Mouse (Mus musculus) c-Kit-positive CD71-positive TER-119-positive erythroid progenitor cells, embryonic 14.5 days (primary cell): Measurements from ENCODE around the gene Phc2.
A peak's percentile ranks its signal among the peaks of the same experiment; 100 is the strongest.
"Not testable (repeated sequence)": the region's sequence is repeated elsewhere in the genome, so short reads cannot be mapped to it uniquely, and the experiment has no call there.

Source experiments
- DNase-seq: peaks from one replicate; pipeline ENCODE4 v3.0.0-alpha.2; 2013; ENCODE audit warnings: low spot score

The Phc2 gene

GRCm38 (mm10) chr4:128654505-128655381 lies at the start of gene Phc2:
Gene Phc2, plus strand, starts transcription at chr4:128654702.
- peak; percentile 79 for DNase-seq

GRCm38 (mm10) chr4:128606586-128606985 lies 47.9 kb upstream of the Phc2 start:
- no peak for DNase-seq

GRCm38 (mm10) chr4:128607661-128608060 lies 46.8 kb upstream of the Phc2 start:
- no peak for DNase-seq

GRCm38 (mm10) chr4:128609276-128609924 lies 45.1 kb upstream of the Phc2 start:
- DNase-seq: no peak

- DNase-seq: peak; percentile 97
These were observed 44.5 kb upstream of the Phc2 start, which contains the start of gene Zscan20 for GRCm38 (mm10) chr4:128609925-128610402. Gene Zscan20, minus strand, starts transcription at chr4:128610098.

GRCm38 (mm10) chr4:128610706-128611105 lies 43.8 kb upstream of the Phc2 start:
- DNase-seq: no peak

GRCm38 (mm10) chr4:128611726-128612125 lies 42.8 kb upstream of the Phc2 start:
- not testable (repeated sequence) for DNase-seq

GRCm38 (mm10) chr4:128613326-128613725 lies 41.2 kb upstream of the Phc2 start:
- peak; percentile 66 for DNase-seq

GRCm38 (mm10) chr4:128615761-128616160 lies 38.7 kb upstream of the Phc2 start:
- no peak for DNase-seq

- no peak for DNase-seq
These were observed 37.0 kb upstream of the Phc2 start for GRCm38 (mm10) chr4:128617363-128618120.

- no peak for DNase-seq
These were observed 36.1 kb upstream of the Phc2 start, which contains the start of gene Tlr12 for GRCm38 (mm10) chr4:128618246-128618911. Gene Tlr12, minus strand, starts transcription at chr4:128618619.

- DNase-seq: no peak
These were observed 35.5 kb upstream of the Phc2 start for GRCm38 (mm10) chr4:128618963-128619362.

GRCm38 (mm10) chr4:128620572-128620971 lies 33.9 kb upstream of the Phc2 start:
- no peak for DNase-seq

- DNase-seq: no peak
These were observed 33.4 kb upstream of the Phc2 start for GRCm38 (mm10) chr4:128621109-128621508.

- no peak for DNase-seq
These were observed 19.1 kb upstream of the Phc2 start for GRCm38 (mm10) chr4:128635451-128635850.

GRCm38 (mm10) chr4:128635894-128636585 lies 18.5 kb upstream of the Phc2 start:
- DNase-seq: no peak

GRCm38 (mm10) chr4:128637250-128637649 lies 17.3 kb upstream of the Phc2 start:
- DNase-seq: no peak

GRCm38 (mm10) chr4:128638265-128638923 lies 16.1 kb upstream of the Phc2 start:
- no peak for DNase-seq

- DNase-seq: no peak
These were observed 12.5 kb upstream of the Phc2 start for GRCm38 (mm10) chr4:128641766-128642717.
